Mouse (Mus musculus) liver, embryonic 11.5 days (tissue): ENCODE measurements around the gene Zfp3. TPM values are rescaled to one million over a fixed set of nuclear protein-coding genes. Genes with fewer than 3 reads are reported as not detected.
A peak's percentile ranks its signal among the peaks of the same experiment; 100 is the strongest.
"Not testable (repeated sequence)": the region's sequence is repeated elsewhere in the genome, so short reads cannot be mapped to it uniquely, and the experiment has no call there.

Experiments
- ATAC-seq: fragments of 200-750 bp; cut with Nextera tagmentation; replicated peaks from 2 replicates; pipeline ENCODE4 v1.8.0; 2017; ENCODE audit warnings: moderate number of reproducible peaks, mild to moderate bottlenecking, moderate TSS enrichment, moderate library complexity; ENCODE audit not compliant: low FRiP score
- DNase-seq: peaks from one replicate; pipeline ENCODE4 v3.0.0-alpha.2; 2017; ENCODE audit warnings: low spot score
- H3K27ac ChIP-seq: fragments of 300-500 bp; sonication (generic); 2 replicates; pipeline ENCODE4 v1.5.1; 2014; ENCODE audit warnings: mild to moderate bottlenecking, low read depth, low read length, control low read depth
- H3K27me3 ChIP-seq: fragments of 300-500 bp; sonication (generic); replicated peaks from 2 replicates; pipeline ENCODE4 v1.6.1; 2014; ENCODE audit warnings: low read length, mixed read lengths; ENCODE audit not compliant: control insufficient read depth, insufficient read depth
- H3K36me3 ChIP-seq: fragments of 300-500 bp; sonication (generic); 2 replicates; pipeline ENCODE4 v1.6.1; 2014; ENCODE audit warnings: mild to moderate bottlenecking, low read length, moderate library complexity, mixed read lengths; ENCODE audit not compliant: control insufficient read depth, insufficient read depth
- H3K4me1 ChIP-seq: fragments of 300-500 bp; sonication (generic); replicated peaks from 2 replicates; pipeline ENCODE4 v1.6.1; 2014; ENCODE audit warnings: low read length, mixed read lengths; ENCODE audit not compliant: control insufficient read depth, insufficient read depth
- H3K4me2 ChIP-seq: fragments of 300-500 bp; sonication (generic); 2 replicates; pipeline ENCODE4 v1.6.1; 2014; ENCODE audit warnings: mild to moderate bottlenecking, control low read depth, moderate library complexity
- H3K4me3 ChIP-seq: fragments of 300-500 bp; sonication (generic); 2 replicates; pipeline ENCODE4 v1.5.1; 2014; ENCODE audit warnings: low read depth, low read length, control low read depth
- H3K9ac ChIP-seq: fragments of 300-500 bp; sonication (generic); 2 replicates; pipeline ENCODE4 v1.6.1; 2014; ENCODE audit warnings: low read depth, low read length, control low read depth
- H3K9me3 ChIP-seq: fragments of 300-500 bp; sonication (generic); 2 replicates; pipeline ENCODE4 v1.6.1; 2016; ENCODE audit warnings: low read length, inconsistent platforms, mixed read lengths; ENCODE audit not compliant: control insufficient read depth
- WGBS: fragments of 180-500 bp; shearing (Covaris S2); extraction: QIAGEN DNeasy Blood & Tissue Kit; methylation state at CpG from one replicate; pipeline ENCODE4 v1.1.7; 2014; 5-methylcytosine and 5-hydroxymethylcytosine counted together
- polyA plus RNA-seq: library from polyadenylated mRNA; unstranded; fragments of >200 nt; fragmentation: Nextera tagmentation; extraction: Ambion mirVana; gene quantifications from 2 replicates; pipeline ENCODE4 v1.2.1, GENCODE M21; 2014

Zfp3 gene
- polyA plus RNA-seq, 1 experiment from 2014 or later: 4.0 TPM

DNA sequence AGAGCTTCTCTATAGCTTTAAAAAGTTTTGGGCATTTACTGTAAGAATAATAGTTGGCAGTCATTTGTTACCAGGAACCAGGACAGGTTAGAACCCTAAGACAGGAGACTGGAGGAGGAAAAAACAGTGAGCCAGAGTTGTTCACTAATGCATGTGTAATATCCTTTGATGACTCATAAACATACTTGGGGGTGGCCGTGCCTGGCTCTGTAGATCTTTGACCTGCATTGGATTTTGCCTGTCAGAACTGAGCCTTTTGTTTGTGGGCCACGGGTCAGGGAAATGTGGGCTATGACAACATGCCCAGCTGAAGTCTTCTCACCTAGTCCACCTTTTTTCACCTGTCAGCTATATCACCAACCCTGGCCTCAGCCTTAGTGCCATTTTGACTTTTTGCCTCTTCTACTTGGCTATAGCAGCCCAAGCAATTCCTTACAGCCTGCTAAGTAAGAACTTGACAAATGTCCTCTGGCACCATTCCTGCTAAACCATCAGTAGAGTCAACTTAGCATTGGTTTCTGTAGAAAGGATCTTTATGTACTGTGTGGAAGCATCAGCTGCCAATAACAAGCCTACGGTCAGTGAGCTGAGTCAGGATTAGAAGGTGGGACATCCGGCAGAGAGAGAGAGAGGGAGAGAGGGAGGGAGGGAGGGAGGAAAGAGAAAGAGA is 16.0 kb upstream of the Zfp3 start:
- Histone ChIP-seq H3K36me3 (no peaks in the 10 kb centered on the region), H3K9me3 (peaks cover 2% of the 10 kb centered on the region; the same call in 1 of the 2 replicates), H3K27me3 (no peaks in the 10 kb centered on the region), H3K9ac (no peak overlapping the region), H3K4me2 (no peak overlapping the region), H3K27ac (no peak overlapping the region), H3K4me1 (peaks cover 4% of the 10 kb centered on the region; the same call in 1 of the 2 replicates), H3K4me3 (no peak overlapping the region)
- 76% methylated on average over 4 of the region's 4 CpGs for WGBS
- DNase-seq (no peak), ATAC-seq (no peak)

DNA sequence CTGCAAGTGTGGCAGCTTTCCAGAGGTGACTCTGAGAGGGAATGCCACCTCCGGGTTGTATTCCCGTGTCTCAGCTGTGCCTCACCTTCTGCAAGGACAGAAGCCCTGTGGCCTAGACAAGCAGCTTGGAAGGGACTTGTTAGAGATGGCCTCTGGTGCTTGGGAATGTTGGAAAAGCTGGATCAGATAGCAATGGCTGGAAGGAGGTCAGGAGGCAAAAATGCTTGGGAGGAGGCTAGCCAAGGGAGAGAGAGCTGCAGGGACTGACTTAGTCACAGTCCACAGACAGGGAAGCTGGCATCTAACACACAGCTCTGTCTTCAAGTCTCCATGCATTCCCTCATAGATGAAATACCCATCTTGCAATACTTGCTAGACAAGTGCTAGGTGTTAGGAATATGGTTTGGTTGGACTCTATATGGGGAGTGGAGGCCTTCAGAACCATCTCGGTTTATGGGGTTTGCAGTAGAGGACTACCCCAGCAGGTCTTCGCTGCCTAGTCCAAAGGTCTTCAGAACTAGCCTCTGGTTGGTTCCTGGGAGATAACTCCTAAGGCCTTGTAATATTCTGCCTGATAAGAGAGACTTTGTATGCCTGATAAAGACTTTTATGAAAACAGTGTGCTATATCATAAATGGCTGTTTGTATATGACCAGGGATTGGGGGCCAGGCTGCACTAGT is 11.5 kb upstream of the Zfp3 start:
- H3K27ac ChIP-seq: no peak overlapping the region
- H3K4me2 ChIP-seq: no peak overlapping the region
- no peak overlapping the region for H3K4me3 ChIP-seq
- peaks cover 4% of the 10 kb centered on the region; the same call in 1 of the 2 replicates for H3K4me1 ChIP-seq
- 71% methylated on average over 4 of the region's 4 CpGs for WGBS
- no peaks in the 10 kb centered on the region for H3K27me3 ChIP-seq
- H3K36me3 ChIP-seq: no peaks in the 10 kb centered on the region
- no peak overlapping the region for H3K9ac ChIP-seq
- ATAC-seq (no peak), DNase-seq (no peak)
- peaks cover 2% of the 10 kb centered on the region; the same call in 1 of the 2 replicates for H3K9me3 ChIP-seq

DNA sequence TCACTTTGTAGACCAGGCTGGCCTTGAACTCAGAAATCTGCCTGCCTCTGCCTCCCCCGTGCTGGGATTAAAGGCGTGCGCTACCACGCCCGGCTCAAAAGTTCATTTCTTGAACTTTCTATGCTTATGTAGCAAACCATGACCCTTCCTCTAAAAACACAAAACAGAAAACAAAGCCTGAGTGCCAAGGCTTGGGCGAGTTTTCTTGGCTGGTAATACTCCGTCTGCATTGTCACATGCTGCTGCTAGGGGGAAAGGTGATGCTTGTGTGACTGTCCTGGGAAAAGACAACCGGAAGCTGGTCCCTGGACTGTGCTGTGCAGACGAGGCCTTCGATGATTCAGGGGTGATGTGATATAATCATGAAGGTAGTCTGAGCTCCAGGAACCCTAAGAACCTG is 10.9 kb upstream of the Zfp3 start:
- no peak overlapping the region for H3K9ac ChIP-seq

DNA sequence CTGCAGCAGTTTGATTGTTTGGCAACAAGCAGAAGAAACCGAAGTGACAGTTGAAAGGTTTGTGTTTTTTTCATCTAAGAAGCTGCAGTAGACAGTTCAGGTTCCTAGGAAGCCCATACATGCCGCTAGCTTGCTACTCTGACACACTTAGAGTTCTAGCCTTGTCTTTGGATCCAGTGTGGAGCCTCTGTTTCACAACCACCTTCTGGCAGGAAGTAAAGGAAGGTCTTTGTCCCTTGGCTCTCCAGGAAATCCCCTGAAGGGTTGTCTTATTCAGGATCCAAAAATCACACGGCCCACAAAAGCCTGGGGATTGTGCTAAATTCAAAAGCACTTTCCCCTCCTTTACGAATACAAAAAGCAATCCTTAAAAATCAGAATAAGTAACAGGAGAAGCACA is 9.5 kb upstream of the Zfp3 start:
- Histone ChIP-seq H3K27ac (no peak overlapping the region), H3K9ac (no peak overlapping the region), H3K36me3 (no peaks in the 10 kb centered on the region), H3K4me1 (peaks cover 4% of the 10 kb centered on the region; the same call in 1 of the 2 replicates), H3K9me3 (no peaks in the 10 kb centered on the region), H3K4me3 (no peak overlapping the region), H3K27me3 (no peaks in the 10 kb centered on the region), H3K4me2 (no peak overlapping the region)
- no peak for ATAC-seq
- no peak for DNase-seq
- 68% methylated on average over 4 of the region's 4 CpGs for WGBS

More for the DNA sequence above, 10.9 kb upstream of the Zfp3 start:
- 91% methylated on average over 10 of the region's 10 CpGs for WGBS
- H3K4me1 ChIP-seq: peaks cover 4% of the 10 kb centered on the region; the same call in 1 of the 2 replicates
- DNase-seq (no peak), ATAC-seq (no peak)
- H3K9me3 ChIP-seq: peaks cover 2% of the 10 kb centered on the region; the same call in 1 of the 2 replicates
- H3K36me3 ChIP-seq: no peaks in the 10 kb centered on the region
- H3K4me2 ChIP-seq: no peak overlapping the region
- no peaks in the 10 kb centered on the region for H3K27me3 ChIP-seq
- no peak overlapping the region for H3K4me3 ChIP-seq
- H3K27ac ChIP-seq: no peak overlapping the region

DNA sequence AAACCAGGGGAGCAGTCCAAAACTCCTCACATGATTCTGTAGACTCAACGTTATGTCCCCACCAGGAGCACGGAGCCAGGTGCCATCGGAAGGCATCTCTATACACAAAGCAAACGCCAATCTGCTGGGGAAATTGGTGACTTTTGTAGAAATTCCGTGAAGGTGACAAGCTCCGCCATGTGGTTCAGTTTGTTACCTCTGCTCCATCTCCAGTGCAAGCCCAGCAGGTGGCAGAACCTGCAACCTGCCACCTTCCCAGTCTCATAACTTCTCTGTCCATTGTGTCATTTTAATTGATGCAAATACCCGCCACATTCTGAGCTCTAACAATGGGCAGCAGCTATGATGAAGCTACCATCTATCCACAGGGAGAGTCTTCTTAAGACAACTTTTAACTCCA is 9.1 kb upstream of the Zfp3 start:
- ATAC-seq (no peak), DNase-seq (no peak)
- Histone ChIP-seq H3K4me2 (no peak overlapping the region), H3K27ac (no peak overlapping the region), H3K36me3 (no peaks in the 10 kb centered on the region), H3K4me3 (no peak overlapping the region), H3K9me3 (no peaks in the 10 kb centered on the region), H3K9ac (no peak overlapping the region), H3K4me1 (peaks cover 4% of the 10 kb centered on the region; the same call in 1 of the 2 replicates), H3K27me3 (no peaks in the 10 kb centered on the region)
- WGBS: 71% methylated on average over 7 of the region's 7 CpGs

DNA sequence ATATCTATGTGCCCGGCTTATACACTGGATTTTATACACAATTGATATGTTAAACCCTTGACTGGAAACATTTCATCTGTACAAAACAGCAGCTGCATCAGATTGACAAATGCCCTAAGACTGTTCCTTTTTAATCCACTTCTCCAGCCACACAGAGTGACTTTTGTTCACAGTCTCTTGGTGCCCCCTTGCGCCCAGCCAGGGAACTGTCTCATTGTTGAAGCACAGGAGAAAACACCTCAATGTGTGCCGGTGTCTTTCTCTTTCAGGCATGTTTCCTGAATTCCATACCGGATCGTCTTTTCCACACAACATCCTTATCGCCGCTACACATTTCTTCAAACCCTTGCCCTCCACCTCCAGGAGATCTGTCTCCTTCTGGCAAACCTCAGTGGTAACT is 8.4 kb upstream of the Zfp3 start:
- H3K9ac ChIP-seq: no peak overlapping the region
- H3K36me3 ChIP-seq: no peaks in the 10 kb centered on the region
- 4% methylated on average over 7 of the region's 7 CpGs for WGBS
- no peak overlapping the region for H3K27ac ChIP-seq
- ATAC-seq: no peak
- H3K4me2 ChIP-seq: no peak overlapping the region
- H3K27me3 ChIP-seq: no peaks in the 10 kb centered on the region
- H3K4me3 ChIP-seq: no peak overlapping the region
- peaks cover 4% of the 10 kb centered on the region; the same call in 1 of the 2 replicates for H3K4me1 ChIP-seq
- no peaks in the 10 kb centered on the region for H3K9me3 ChIP-seq
- peak; percentile 76 for DNase-seq

DNA sequence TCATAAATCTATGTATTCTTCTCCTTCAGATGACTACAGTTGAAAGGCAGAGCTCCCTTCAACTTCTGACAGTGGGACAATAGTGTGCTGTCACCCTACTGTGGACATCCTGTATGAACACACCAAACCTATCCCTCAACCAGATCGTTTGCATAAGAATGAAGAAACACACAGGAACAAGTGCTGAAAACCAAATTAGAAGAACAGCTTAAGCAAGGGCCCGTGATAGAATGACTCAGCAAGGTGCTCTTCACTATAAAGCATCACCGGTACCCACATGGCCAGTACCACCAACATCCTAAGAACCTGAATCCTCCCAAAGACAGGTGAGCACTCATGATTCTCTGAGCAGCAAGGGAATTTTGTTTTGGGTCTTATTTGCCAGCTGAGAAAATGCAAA is 3.6 kb upstream of the Zfp3 start:
- H3K9ac ChIP-seq, ATAC-seq, H3K27ac ChIP-seq, H3K9me3 ChIP-seq, H3K4me2 ChIP-seq, DNase-seq, H3K4me3 ChIP-seq, H3K4me1 ChIP-seq, H3K27me3 ChIP-seq, H3K36me3 ChIP-seq: not testable (repeated sequence)
- 63% methylated on average over 3 of the region's 3 CpGs for whole genome bisulfite sequencing

DNA sequence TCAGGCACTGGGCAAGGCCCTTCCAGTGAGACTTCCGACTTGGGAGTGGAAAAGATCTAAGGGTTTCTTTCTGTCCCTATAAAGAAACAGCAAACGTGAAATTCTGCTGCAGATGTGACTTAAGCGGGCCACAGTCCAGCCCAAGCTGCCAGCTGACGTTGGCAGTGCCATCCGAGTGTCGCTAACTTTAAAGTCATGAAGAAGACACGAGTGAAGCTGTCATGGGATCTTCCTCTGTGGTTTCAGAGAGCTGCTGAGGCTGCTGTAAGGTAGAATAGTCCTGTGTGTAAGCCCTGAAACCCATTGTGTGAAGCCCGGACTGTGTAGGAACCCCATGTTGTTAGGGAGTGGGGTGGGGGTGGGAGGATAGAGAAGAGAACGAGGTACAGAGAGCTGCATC is 1.4 kb upstream of the Zfp3 start:
- no peak overlapping the region for H3K9ac ChIP-seq
- ATAC-seq (no peak), DNase-seq (no peak)
- no peak overlapping the region for H3K27ac ChIP-seq
- peaks cover 5% of the 10 kb centered on the region; the same call in 1 of the 2 replicates for H3K4me1 ChIP-seq
- no peaks in the 10 kb centered on the region for H3K27me3 ChIP-seq
- no peak overlapping the region for H3K4me2 ChIP-seq
- 79% methylated on average over 9 of the region's 9 CpGs for WGBS
- no peaks in the 10 kb centered on the region for H3K36me3 ChIP-seq
- no peaks in the 10 kb centered on the region for H3K9me3 ChIP-seq
- H3K4me3 ChIP-seq: no peak overlapping the region

DNA sequence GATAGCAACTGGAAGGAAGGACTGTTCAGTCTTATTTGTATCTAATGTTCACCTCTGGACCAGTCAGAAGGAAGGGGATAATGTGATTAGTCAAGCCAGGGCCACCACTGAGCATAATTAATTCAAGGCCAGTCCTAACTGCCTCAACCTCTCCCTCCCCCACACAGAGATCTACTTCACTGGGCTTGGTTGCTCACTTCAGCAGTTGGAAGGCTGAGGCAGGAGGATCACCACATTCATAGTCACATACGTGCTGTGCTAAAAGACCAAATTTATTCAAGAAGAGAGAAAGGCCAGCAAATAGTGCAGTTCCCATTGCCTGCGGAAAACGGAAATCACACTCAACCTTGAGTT is 450 bp upstream of the Zfp3 start:
- Histone ChIP-seq H3K9me3 (no peaks in the 10 kb centered on the region), H3K9ac (peak overlapping the region; percentile 86), H3K4me3 (peak overlapping the region; percentile 82), H3K36me3 (peaks cover 3% of the 10 kb centered on the region; the same call in 1 of the 2 replicates), H3K27ac (peak overlapping the region; percentile 86; the same call in 1 of the 2 replicates), H3K4me1 (peaks cover 5% of the 10 kb centered on the region; the same call in 1 of the 2 replicates), H3K27me3 (no peaks in the 10 kb centered on the region), H3K4me2 (peak overlapping the region; percentile 79)
- ATAC-seq: no peak
- 23% methylated on average over 3 of the region's 3 CpGs for WGBS
- DNase-seq: no peak
